Mouse (Mus musculus): Measurements from ENCODE around the gene Espn.

The Espn gene

GRCm38 (mm10) chr4:152151966-152152544 lies at the start of gene Espn:
Espn (minus strand) TSS chr4:152152371.
- no peak for DNase-seq

GRCm38 (mm10) chr4:152201492-152201891 lies 49.3 kb upstream of the Espn start:
- DNase-seq = no peak

GRCm38 (mm10) chr4:152199617-152200016 lies 47.4 kb upstream of the Espn start:
- no peak for DNase-seq

- DNase-seq = no peak
These were observed 45.4 kb upstream of the Espn start for GRCm38 (mm10) chr4:152197545-152197944.

- DNase-seq = no peak
These were observed 44.1 kb upstream of the Espn start for GRCm38 (mm10) chr4:152196276-152196675.

- DNase-seq = peak in 1 of 2 experiments; percentile 48
These were observed 42.5 kb upstream of the Espn start for GRCm38 (mm10) chr4:152194476-152195175.

- DNase-seq = peak in 1 of 2 experiments; percentile 50
These were observed 40.4 kb upstream of the Espn start for GRCm38 (mm10) chr4:152192569-152192968.

GRCm38 (mm10) chr4:152190701-152191100 lies 38.5 kb upstream of the Espn start:
- no peak for DNase-seq

- DNase-seq = no peak
These were observed 38.0 kb upstream of the Espn start for GRCm38 (mm10) chr4:152190096-152190653.

GRCm38 (mm10) chr4:152189691-152190090 lies 37.5 kb upstream of the Espn start:
- DNase-seq = no peak

- DNase-seq = no peak
These were observed 36.9 kb upstream of the Espn start for GRCm38 (mm10) chr4:152189071-152189470.

- DNase-seq = no peak
These were observed 36.5 kb upstream of the Espn start for GRCm38 (mm10) chr4:152188651-152189050.

- DNase-seq = no peak
These were observed 35.0 kb upstream of the Espn start for GRCm38 (mm10) chr4:152187142-152187541.

GRCm38 (mm10) chr4:152186205-152187082 lies 34.3 kb upstream of the Espn start:
- DNase-seq = no peak

GRCm38 (mm10) chr4:152185510-152186204 lies 33.5 kb upstream of the Espn start:
- DNase-seq = no peak

- no peak for DNase-seq
These were observed 33.0 kb upstream of the Espn start for GRCm38 (mm10) chr4:152185137-152185509.

GRCm38 (mm10) chr4:152184353-152185035 lies 32.3 kb upstream of the Espn start:
- DNase-seq = no peak

- DNase-seq = no peak
These were observed 30.0 kb upstream of the Espn start for GRCm38 (mm10) chr4:152182205-152182604.

GRCm38 (mm10) chr4:152179946-152180660 lies 27.9 kb upstream of the Espn start:
- DNase-seq = no peak

GRCm38 (mm10) chr4:152178916-152179705 lies 26.9 kb upstream of the Espn start:
- no peak for DNase-seq
